Mouse (Mus musculus) cerebellum, adult 11 months (tissue): ENCODE results near the gene Mptx1.
"Not testable (repeated sequence)": the region's sequence is repeated elsewhere in the genome, so short reads cannot be mapped to it uniquely, and the experiment has no call there.

Experiments used
- DNase-seq: peaks from one replicate; pipeline ENCODE4 v3.0.0; 2022

The Mptx1 gene

GRCm38 (mm10) chr1:174330218-174330617, at the start of gene Mptx1:
Mptx1 (plus strand) TSS chr1:174330518.
- no peak for DNase-seq

GRCm38 (mm10) chr1:174303162-174303561, 27.2 kb upstream of the Mptx1 start:
- no peak for DNase-seq

- DNase-seq: no peak
Observed at GRCm38 (mm10) chr1:174317308-174317707, 13.0 kb upstream of the Mptx1 start.

GRCm38 (mm10) chr1:174353636-174354035, 23.3 kb downstream of the Mptx1 start:
- DNase-seq: not testable (repeated sequence)

- no peak for DNase-seq
Observed at GRCm38 (mm10) chr1:174354640-174355039, 24.3 kb downstream of the Mptx1 start.

GRCm38 (mm10) chr1:174364882-174365451, 34.6 kb downstream of the Mptx1 start, which contains the start of gene Olfr417:
Olfr417 (plus strand) TSS chr1:174365122.
- DNase-seq: no peak

- DNase-seq: no peak
Observed at GRCm38 (mm10) chr1:174373799-174374198, 43.5 kb downstream of the Mptx1 start.
